Mouse (Mus musculus) gonadal fat pad, adult 2 months (tissue): ENCODE measurements around the gene Cd163l1. TPM values are rescaled to one million over a fixed set of nuclear protein-coding genes. Genes with fewer than 3 reads are reported as not detected.

ENCODE experiments used
- DNase-seq: peaks from one replicate; pipeline ENCODE4 v3.0.0-alpha.2; 2012; ENCODE audit warnings: low read depth
- polyA plus RNA-seq: library from polyadenylated mRNA; depleted of rRNA; stranded (reverse); fragments of >200 nt; gene quantifications from 2 replicates; pipeline ENCODE4 v1.2.3, GENCODE M21; 2012; rRNA removed

Gene Cd163l1
- 0.42 and 0.72 TPM in 2 replicates for polyA plus RNA-seq

DNA sequence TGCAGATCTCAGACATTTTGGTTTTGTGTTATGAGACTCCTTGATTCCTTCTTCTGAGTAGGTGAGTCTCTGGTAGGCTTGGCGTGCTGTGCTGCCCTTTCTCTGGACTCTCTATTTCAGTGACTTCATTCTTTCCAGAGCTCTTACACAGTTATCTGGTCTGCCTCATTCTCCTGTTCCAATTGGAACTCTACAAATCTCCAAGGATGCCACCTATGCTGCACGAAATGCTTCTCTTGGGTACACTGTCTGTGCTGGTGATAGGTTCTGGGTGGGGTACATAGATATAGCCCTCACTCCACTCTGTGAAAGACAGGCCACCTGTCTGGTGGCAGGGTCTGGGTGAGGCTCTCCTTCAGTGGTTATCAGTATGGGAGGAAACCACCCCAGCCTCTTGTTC lies at the start of gene Cd163l1:
Gene Cd163l1 (plus strand): TSS at position 301 of the 400 bp plus-strand sequence.
- no peak for DNase-seq

DNA sequence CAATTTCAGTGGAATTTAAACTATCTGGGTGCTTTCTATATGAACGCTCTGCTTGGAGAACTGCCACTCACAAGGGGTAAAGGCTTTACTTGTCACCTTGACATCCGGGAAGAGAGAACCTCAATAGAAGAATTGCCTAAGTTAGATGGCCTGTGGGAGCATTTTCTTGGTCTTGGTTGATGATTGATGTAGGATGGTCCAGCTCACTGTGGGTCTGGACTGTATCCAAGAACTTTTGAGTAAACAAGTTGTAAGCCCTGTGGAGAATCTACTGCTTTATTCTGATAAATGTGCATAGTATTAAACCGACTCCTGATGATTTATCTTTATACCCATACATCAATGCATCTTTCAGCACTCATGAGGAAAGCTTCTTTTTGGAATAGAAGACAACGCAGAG lies 48.7 kb upstream of the Cd163l1 start:
- no peak for DNase-seq

DNA sequence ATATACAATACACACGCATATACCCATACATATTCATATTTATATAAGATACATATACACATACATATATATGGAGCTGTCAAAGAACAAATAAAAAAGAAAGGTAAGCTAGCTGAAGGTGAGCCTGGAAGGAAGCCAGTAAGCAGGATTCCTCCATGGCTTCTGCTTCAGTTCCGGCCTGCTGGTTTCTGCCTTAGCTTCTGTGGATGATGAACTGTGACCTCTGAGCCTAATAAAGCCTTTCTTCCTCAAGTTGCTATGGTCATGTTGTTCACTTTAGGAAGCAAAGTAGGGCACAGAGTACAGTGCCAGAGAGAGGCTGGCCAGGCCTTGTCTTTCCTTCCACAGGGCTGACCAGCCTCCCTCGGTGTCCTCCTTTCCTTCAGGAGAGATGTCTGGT lies 47.2 kb upstream of the Cd163l1 start:
- no peak for DNase-seq

DNA sequence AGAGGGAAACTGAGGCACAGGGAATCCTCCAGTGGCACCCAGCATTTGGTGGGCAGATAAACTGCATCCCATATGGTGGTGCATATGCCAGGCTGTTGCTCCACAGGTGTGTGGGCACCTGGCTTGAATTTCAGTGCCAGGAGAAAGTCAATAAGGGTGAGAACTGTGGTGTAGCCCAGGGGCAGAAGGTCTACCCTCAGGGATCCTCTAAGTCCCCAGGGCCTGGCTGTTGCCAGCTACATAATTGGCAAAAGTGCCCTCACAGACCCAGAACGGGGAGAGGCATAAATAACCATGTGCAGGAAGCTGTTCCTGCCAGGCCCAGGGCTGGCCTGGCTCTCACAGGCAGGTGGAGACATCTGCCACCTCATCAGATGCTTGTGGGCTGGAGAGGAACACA lies 45.1 kb upstream of the Cd163l1 start, which contains the start of gene Olfr523:
Gene Olfr523 (plus strand): TSS at position 282 of the 400 bp plus-strand sequence.
- DNase-seq = no peak

DNA sequence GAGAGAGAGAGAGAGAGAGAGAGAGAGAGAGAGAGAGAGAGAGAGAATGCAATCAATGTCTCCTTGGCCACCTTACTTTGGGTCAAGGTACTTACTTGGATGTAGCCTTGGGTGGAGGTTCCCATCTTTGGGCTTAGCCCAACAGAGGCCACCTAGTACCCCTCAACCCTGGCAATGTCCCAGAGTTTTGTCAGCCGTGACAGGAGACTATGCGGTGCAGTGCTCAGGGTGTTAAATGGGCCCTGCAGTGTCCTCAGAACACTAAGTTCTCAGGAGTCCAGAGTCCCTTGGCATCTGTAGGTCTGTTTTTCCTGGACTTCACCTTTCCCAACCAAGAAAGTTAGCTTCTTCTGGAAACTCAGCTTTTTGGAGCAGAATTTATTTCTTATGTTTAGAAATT lies 38.9 kb upstream of the Cd163l1 start:
- no peak for DNase-seq

DNA sequence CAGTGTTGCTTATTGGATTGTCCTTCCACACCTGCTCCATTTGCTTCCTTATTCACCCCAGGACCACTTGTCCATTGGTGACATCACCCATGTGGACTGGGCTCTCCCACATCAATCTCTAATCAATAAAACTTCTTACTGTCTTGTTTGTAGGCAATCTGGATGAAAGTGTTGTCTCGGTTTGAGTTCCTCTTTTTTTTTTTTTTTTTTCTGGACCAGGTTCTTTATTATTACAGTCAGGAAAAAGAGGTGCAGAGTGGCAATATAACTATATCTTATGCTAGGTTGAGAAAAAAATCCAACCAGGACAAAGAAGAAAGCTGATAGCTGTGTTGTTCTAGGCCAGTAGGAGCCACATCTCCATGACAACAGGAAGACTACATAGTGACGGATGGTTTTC lies 37.4 kb upstream of the Cd163l1 start:
- no peak for DNase-seq

DNA sequence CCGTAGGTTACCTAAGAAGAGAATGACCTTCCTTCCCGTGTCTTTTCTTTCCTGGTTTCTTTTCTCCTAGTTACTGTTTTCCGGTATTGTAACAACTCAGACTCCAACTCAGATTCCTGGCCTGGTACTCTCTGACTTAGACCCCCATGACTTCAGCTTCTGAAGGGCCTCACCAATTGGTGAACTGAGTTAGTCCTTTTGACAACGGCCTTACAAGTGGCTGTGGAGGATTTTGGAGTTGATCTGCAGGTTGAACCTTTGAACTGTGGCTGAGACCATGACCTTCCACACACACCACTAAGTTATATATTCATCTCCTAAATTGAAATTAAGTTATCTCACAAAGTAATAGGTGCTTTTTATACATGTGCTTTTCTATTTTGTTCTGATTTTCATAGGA lies 33.9 kb upstream of the Cd163l1 start:
- no peak for DNase-seq

DNA sequence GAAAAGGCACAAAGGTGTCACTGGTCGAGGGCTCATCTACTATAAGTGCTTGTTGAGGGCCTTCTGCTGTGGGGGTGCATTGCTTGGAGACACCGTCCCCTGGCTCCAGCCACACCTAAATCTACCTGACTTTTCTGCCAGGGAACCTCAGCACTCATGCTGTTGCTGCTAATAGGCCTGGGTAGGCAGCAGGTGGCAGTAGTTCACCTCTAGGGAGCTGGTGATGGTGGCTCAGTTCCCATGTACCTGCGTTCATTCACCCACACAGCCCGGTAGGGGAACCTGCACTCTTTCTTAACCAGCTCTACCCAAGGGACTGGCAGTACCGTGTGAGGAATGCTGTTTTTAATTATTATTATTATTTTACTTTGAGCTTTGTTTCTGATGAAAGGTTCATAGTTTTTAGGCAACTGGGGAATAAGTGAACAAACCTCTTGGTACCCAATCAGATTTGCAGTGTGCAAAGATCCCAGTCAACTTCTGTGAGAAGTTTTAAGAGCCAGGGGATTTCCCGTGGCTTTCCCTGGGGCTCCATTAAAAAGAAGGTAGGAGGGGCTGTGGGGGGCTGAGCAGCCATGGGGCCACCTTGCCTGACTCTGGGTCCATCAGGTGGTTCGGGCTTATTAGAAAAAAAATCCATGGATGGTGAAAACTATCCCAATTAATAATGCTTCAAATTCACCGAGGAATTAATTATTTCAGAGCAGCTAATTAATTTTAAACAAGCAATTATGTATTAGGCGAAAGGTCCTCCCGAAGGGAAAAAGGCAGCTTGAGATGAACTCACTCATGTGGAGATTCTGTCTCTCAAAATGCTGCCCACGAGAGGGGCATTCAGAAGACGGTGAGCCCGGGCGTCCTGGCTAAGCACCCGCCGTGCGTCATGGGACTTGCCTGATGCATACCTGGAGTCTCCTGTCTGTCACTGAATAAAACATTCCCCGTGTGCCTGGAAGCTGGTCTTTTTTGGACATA lies 31.1 kb upstream of the Cd163l1 start:
- DNase-seq = peak; percentile 10

DNA sequence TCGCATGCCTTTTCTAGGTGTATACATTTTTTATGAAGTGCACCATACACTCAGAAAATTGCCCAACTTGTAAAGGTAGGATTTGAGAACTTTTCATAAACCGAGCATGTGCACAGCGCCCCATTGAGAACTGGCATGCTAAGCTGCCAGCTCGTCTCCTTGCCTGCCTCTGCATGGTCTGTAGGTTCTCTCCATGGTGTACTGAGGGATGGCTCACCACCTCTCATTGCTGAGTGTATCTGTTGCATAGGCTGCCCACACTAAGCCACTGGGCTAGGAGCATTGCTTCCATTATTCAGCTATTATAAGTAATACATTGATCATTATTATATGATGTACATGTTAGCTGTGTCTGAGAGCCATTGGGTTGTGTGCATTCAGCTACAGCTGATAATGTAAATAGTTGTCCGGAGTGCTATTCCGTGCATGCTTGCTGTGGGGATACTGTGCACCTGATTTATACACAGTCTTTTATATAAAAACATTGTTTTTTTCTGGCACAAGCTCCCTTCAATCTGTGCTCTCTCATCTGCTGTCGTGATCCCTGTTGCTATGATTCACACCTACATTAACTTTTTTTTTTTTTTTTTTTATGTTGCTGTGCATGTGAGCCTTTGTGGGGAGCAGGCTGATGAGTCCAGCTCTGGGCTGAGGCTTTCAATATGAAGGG lies 30.2 kb upstream of the Cd163l1 start:
- no peak for DNase-seq

DNA sequence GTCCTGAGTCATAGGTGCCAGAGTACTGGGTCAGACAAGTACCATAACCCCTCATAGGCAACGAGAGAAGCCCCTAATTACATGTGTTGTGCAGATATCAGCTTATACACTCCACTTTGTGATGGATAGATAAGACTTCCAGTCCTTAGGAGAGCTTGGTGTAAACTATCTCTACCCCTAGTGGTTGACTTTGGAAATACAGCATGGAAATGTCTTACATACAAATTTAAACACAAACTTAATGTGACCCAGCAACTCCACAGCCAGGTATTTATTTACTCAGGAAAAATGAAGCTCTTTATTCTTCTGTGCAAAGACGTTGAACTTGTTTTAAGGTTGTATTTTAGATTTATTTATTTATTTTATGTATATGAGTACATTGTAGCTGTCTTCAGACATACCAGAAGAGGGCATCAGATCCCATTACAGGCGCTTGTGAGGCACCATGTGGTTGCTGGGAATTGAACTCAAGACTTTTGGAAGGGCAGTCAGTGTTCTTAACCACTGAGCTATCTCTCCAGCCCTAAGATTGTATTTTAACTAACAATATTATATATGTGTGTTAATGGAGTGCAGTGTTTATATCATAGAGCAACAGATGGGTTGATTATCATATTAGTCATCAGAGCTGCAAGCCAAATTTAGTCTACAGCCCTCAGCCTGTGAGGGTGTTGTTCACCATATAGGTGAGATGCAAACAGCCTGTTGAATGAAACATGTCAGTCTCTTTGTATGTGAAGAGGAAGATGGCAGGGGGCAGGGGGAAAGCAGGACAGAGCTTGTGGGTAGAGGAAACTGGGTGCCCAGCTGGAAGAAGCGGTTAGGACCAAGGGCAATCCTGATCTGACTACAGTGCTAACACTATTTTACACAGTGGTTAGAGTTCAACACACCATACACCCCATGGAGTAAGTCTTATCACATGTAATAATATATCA lies 29.4 kb upstream of the Cd163l1 start:
- no peak for DNase-seq

DNA sequence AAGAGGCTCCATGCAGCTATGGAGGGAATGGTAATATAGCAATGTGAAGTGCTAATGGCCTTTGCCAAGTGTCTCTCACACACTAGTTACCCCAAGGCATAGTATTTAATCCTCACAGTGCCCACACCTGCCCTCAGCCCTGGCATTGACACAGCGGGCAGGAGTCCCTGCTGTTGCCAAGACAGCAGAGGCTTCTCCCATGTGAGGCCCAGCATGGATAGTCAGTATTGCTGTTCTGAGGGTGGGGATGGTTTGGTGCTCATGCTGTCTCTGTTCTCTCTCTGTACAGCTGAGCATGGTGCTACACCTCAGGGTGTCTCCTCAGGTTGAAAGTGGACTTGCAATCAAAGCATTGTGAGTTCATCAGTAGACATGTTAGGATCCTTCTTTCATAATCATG lies 27.6 kb upstream of the Cd163l1 start:
- DNase-seq = no peak

DNA sequence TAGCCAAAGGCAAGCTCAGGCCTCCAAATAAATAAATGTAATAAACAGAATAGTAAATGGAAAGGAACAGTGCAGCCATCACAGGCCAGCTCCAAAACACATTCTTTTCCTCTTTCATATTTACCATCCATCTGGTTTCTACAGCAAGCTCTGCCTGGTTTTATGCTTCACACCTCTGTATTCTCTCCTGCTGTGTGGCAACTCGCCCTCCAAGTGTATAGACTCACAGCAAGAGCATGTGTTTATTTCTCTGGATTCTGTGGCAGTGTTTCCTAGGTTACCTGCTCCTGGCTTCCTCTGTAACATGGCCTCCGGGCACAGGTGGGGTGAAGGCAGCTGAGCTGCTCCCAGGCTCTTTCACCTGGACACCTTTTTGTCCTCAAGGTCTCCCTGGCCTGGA lies 25.6 kb upstream of the Cd163l1 start:
- DNase-seq = no peak

DNA sequence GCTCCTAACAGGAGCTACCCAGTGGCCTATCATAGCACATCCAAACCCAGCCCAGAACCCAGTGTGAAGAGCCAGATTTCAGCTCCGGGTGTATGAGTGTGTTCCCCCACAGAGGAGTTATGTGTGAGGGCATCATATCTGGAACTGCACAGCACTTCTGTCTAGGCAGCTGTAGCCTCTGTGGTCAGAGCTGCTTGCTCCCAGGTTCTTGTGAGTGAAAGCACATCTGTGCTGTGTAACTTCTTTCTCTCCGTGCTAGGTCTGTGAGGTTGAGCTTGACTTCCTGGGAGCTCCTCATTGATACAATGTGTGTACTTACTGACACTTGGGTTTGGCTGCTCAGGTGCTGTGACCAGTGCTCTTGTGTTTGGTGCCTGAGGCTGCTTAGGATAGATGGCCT lies 25.2 kb upstream of the Cd163l1 start:
- DNase-seq = no peak

DNA sequence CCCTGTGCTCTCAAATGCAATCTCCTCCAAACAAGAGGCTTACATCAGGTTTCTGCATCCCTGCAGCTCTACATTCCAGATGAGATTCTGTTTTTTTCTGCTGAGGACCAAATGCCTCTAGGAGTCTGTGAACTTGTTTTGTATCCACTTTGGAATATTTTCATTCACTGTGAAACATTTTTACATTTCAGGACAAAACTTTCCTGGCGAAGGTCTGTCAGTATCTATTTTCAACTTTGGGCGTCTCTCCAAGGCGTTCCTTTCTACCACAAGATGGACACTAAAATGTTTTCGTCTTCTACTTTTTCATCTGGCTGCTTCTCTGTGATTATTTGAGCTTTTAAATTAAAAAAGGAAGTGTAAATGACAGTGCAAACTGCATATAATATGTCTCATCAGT lies 24.0 kb upstream of the Cd163l1 start:
- no peak for DNase-seq

DNA sequence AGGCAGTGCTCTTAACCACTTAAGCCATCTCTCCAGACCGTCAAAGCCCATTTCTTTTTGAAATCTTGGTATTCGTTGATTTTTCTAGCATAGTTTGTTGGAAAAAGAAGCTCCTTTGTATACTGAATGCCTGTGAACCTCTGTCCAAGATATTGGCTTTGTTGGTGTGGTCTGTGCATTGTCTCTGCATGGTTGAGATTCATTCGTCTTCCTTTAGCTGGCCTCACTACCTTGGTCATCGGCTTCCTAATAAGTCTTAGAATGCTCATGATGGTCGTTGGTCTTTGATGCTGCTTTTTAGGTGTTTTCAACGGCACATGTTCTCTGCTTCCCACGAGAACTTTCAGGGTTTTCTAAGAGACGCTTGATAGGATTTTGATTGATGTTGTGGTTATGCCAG lies 22.1 kb upstream of the Cd163l1 start:
- DNase-seq = no peak

DNA sequence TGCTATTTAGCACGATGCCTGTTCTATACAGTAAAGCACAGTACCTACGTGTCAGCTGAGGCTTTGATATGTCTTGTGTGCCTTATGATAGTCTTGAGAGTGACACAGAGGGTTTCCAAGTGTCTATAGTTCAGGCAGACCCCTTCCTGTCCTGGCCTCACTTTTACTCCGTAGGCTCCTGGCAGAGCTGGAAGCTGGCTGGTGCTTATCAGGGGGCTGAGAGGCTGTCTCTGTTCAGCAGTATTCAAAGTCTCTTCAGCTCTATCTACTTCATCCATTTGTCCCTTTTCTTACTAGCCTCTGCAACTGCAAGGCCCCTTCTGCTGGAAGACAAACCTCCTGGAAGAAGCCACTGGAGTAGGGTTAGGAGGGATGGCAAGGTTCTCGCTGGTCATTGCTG lies 17.0 kb upstream of the Cd163l1 start:
- DNase-seq = no peak

DNA sequence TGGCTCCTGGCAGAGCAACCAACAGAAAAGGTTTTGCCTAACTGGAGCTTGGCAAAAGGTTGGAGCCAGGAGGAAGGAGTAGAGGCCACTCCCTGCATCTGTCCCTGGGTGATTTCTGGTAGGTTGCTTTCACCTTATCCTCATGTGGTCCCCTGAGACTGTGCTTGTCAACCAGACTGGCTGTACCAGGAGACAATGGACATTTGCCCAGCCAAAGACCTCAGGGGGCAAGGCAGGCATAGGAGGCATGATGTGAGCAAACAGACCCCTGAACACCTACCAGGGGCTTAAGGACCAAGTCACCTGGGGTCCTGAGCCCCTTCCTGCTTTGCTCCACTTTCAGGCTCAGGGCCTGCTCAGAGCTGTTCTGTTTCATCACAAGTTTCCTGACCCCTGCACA lies 12.2 kb upstream of the Cd163l1 start, which contains the start of gene Olfr524:
Gene Olfr524 (minus strand): TSS at position 101 of the 400 bp plus-strand sequence.
- DNase-seq = no peak

DNA sequence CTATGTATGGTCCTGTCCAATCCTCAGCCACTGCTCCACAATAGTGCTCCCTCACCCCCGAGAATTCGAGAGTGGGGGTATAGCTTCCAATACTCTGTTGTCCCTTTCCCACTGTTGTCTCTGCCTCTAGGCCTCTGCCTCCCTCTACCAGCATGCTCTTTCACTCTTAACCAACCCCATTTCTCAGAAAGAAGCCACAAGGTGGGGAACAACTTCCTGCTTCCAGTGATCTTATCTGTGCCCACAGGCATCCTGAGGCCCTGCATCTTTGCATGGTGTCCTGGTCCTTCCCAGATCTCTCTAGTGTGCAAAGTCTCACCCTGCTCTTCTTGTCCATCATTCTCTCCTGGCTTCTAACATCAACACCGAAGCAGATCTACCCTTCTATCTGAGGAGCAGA lies 11.2 kb upstream of the Cd163l1 start:
- DNase-seq = no peak

DNA sequence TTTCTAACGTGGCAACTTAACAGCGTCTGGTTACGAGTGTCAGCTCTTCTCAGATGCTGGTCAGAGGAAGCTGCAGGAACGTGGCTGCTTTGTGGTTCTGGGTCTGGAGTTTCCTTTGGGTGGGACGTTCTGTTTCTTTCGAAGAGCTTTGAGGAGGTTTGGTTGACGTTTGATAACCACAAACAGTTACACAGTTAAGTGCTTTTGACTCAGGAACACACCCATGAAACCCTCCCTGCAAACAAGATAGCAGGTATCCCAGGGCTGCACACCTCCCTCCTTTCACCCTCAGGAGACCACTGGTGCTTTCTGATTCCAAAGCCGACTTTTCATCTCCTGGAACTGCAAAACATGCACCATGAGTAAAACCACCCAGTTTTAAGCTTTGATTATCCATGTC lies 9.9 kb upstream of the Cd163l1 start:
- DNase-seq = no peak

DNA sequence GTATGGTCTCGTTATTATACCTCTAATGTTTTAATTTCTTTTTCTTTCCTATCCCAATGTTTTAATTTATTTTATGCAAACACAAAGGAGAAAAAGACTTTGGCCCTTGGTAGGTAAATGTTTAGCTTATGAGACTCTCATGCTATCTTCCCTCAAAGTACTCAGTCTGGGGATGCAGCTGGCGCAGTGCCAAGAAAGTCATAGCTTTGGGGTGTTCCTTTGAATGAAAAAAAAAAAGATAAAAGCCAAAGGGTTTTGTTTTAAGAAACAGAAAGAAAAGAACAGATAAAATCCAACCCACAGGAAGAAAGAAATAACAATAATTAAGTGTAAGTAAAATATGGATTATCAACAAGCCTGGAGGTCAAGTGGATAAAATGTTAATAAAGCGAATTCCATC lies 9.4 kb upstream of the Cd163l1 start:
- no peak for DNase-seq

DNA sequence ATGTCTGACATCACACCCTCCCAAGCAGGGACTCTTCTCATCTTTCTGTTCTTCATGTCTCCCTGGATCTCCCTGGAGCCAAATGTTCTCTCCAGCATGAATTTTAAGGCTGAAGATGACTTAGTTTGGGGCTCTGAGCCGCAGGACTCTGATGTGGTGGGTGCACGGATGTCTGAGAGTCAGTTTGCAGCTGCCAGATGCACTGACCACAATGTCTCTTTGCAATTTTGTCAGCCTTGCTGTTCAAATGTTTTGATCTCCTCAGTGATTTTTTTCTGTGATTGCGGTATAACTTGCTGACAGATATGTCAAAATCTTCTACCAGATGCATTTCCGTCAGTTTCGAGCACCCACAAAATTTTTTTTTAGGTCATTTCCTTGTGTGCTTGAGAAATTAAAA lies 4.2 kb upstream of the Cd163l1 start:
- DNase-seq = no peak

DNA sequence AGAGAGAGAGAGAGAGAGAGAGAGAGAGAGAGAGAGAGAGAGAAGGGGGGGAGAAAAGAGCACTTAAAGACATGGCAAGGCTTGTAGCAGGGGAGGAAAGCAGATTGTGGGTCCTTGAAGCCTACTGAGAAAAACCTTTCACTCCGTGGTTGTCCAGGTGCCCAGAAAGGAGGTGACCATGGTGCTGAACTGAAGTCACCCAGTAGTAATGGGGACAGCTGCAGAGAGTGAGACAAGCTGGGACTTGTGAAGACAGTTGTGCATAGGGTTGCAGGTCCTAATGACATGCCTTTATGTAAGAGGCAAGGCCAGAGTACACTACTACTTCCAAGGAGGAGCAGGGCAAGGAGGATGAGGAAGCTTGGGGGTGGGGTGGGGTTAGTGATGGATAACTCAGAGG lies 1.2 kb downstream of the Cd163l1 start:
- no peak for DNase-seq
